Mouse (Mus musculus) stomach, embryonic 16.5 days (tissue): ENCODE data around the gene Golgb1. TPM values are rescaled to one million over a fixed set of nuclear protein-coding genes. Genes with fewer than 3 reads are reported as not detected.

Source experiments
- ATAC-seq: fragments of 200-750 bp; cut with Nextera tagmentation; 2 replicates; pipeline ENCODE4 v1.8.0; 2017; ENCODE audit warnings: moderate number of reproducible peaks, moderate TSS enrichment; ENCODE audit not compliant: insufficient read depth, low FRiP score
- H3K27ac ChIP-seq: fragments of 300-500 bp; sonication (generic); 2 replicates; pipeline ENCODE4 v1.5.1; 2014; ENCODE audit warnings: low read length
- H3K27me3 ChIP-seq: fragments of 300-500 bp; sonication (generic); 2 replicates; pipeline ENCODE4 v1.6.1; 2014; ENCODE audit warnings: low read length, control low read depth, mixed read lengths; ENCODE audit not compliant: control insufficient read depth, insufficient read depth
- H3K36me3 ChIP-seq: fragments of 300-500 bp; sonication (generic); 2 replicates; pipeline ENCODE4 v1.6.1; 2014; ENCODE audit warnings: low read length; ENCODE audit not compliant: control insufficient read depth, insufficient read depth
- H3K4me1 ChIP-seq: fragments of 300-500 bp; sonication (generic); 2 replicates; pipeline ENCODE4 v1.6.1; 2014; ENCODE audit warnings: low read length, control low read depth, mixed read lengths; ENCODE audit not compliant: control insufficient read depth, insufficient read depth
- H3K4me2 ChIP-seq: fragments of 300-500 bp; sonication (generic); 2 replicates; pipeline ENCODE4 v1.6.1; 2014; ENCODE audit warnings: low read depth, low read length, mixed read lengths
- H3K4me3 ChIP-seq: fragments of 300-500 bp; sonication (generic); replicated peaks from 2 replicates; pipeline ENCODE4 v1.5.1; 2014; ENCODE audit warnings: mild to moderate bottlenecking, low read length
- H3K9ac ChIP-seq: fragments of 300-500 bp; sonication (generic); 2 replicates; pipeline ENCODE4 v1.6.1; 2014; ENCODE audit warnings: low read length
- H3K9me3 ChIP-seq: fragments of 300-500 bp; sonication (generic); replicated peaks from 2 replicates; pipeline ENCODE4 v1.6.1; 2016; ENCODE audit warnings: low read length, control low read depth; ENCODE audit not compliant: control insufficient read depth
- WGBS: fragments of 180-500 bp; shearing (Covaris S2); extraction: QIAGEN DNeasy Blood & Tissue Kit; methylation state at CpG from one replicate; pipeline ENCODE4 v1.1.7; 2014; 5-methylcytosine and 5-hydroxymethylcytosine counted together
- polyA plus RNA-seq: library from polyadenylated mRNA; unstranded; fragments of >200 nt; fragmentation: Nextera tagmentation; extraction: Ambion mirVana; gene quantifications from 2 replicates; pipeline ENCODE4 v1.2.1, GENCODE M21; 2015

Golgb1 gene
- polyA plus RNA-seq, 1 experiment from 2014 or later, result 97.0 TPM

GRCm38 (mm10) chr16:36896712-36897111, 21.8 kb downstream of the Golgb1 start:
- Histone ChIP-seq H3K4me3 (no peak overlapping the region), H3K4me1 (no peaks in the 10 kb centered on the region), H3K9ac (no peak overlapping the region), H3K27ac (no peak overlapping the region), H3K9me3 (no peaks in the 10 kb centered on the region), H3K27me3 (no peaks in the 10 kb centered on the region), H3K4me2 (no peak overlapping the region), H3K36me3 (peaks cover 18% of the 10 kb centered on the region)
- 88% methylated on average over 6 of the region's 6 CpGs for WGBS
- no peak for ATAC-seq

GRCm38 (mm10) chr16:36903156-36903555, 28.2 kb downstream of the Golgb1 start:
- Histone ChIP-seq H3K9me3 (no peaks in the 10 kb centered on the region), H3K27me3 (no peaks in the 10 kb centered on the region), H3K27ac (no peak overlapping the region), H3K4me1 (no peaks in the 10 kb centered on the region), H3K9ac (no peak overlapping the region), H3K4me3 (no peak overlapping the region), H3K4me2 (no peak overlapping the region), H3K36me3 (peaks cover 21% of the 10 kb centered on the region; the same call in 1 of the 2 replicates)
- WGBS, result 84% methylated on average over 5 of the region's 5 CpGs
- no peak for ATAC-seq

- no peaks in the 10 kb centered on the region for H3K4me1 ChIP-seq
- peaks cover 18% of the 10 kb centered on the region; the same call in 1 of the 2 replicates for H3K36me3 ChIP-seq
- no peak for ATAC-seq
- no peak overlapping the region for H3K4me3 ChIP-seq
- 84% methylated on average over 10 of the region's 10 CpGs for WGBS
- H3K9ac ChIP-seq, result no peak overlapping the region
- no peak overlapping the region for H3K27ac ChIP-seq
- H3K4me2 ChIP-seq, result no peak overlapping the region
- H3K27me3 ChIP-seq, result no peaks in the 10 kb centered on the region
- H3K9me3 ChIP-seq, result no peaks in the 10 kb centered on the region
Measured at GRCm38 (mm10) chr16:36911909-36912308, 37.0 kb downstream of the Golgb1 start.

- Histone ChIP-seq H3K4me3 (no peak overlapping the region), H3K27ac (no peak overlapping the region), H3K9me3 (no peaks in the 10 kb centered on the region), H3K27me3 (no peaks in the 10 kb centered on the region), H3K4me2 (no peak overlapping the region), H3K4me1 (no peaks in the 10 kb centered on the region), H3K36me3 (peaks cover 18% of the 10 kb centered on the region; the same call in 1 of the 2 replicates), H3K9ac (no peak overlapping the region)
- ATAC-seq, result no peak
- WGBS, result 66% methylated on average over 13 of the region's 13 CpGs
Measured at GRCm38 (mm10) chr16:36912311-36912710, 37.4 kb downstream of the Golgb1 start.

GRCm38 (mm10) chr16:36914195-36914594, 39.3 kb downstream of the Golgb1 start:
- Histone ChIP-seq H3K4me2 (no peak overlapping the region), H3K9me3 (no peaks in the 10 kb centered on the region), H3K4me1 (no peaks in the 10 kb centered on the region), H3K27me3 (no peaks in the 10 kb centered on the region), H3K36me3 (peaks cover 9% of the 10 kb centered on the region; the same call in 1 of the 2 replicates), H3K27ac (no peak overlapping the region), H3K4me3 (no peak overlapping the region), H3K9ac (no peak overlapping the region)
- peak; percentile 56 for ATAC-seq
- WGBS, result 60% methylated on average over 5 of the region's 5 CpGs

DNA sequence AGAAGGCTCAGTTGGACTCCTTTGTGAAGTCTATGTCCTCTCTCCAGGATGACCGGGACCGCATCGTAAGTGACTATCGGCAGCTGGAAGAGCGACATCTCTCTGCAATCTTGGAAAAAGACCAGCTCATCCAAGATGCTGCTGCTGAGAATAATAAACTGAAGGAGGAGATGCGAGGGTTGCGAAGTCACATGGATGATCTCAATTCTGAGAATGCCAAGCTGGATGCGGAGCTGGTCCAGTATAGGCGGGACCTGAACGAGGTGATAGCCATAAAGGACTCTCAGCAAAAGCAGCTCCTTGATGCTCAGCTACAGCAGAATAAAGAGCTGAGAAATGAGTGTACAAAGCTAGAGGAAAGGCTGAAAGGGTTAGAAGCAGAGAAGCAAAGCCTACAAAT, 43.6 kb downstream of the Golgb1 start:
- H3K9ac ChIP-seq, result no peak overlapping the region
- H3K4me3 ChIP-seq, result no peak overlapping the region
- H3K27ac ChIP-seq, result no peak overlapping the region
- H3K4me2 ChIP-seq, result no peak overlapping the region
- H3K9me3 ChIP-seq, result no peaks in the 10 kb centered on the region
- WGBS, result 95% methylated on average over 10 of the region's 10 CpGs
- ATAC-seq, result no peak
- H3K27me3 ChIP-seq, result no peaks in the 10 kb centered on the region
- H3K4me1 ChIP-seq, result no peaks in the 10 kb centered on the region
- H3K36me3 ChIP-seq, result peaks cover 3% of the 10 kb centered on the region; the same call in 1 of the 2 replicates

DNA sequence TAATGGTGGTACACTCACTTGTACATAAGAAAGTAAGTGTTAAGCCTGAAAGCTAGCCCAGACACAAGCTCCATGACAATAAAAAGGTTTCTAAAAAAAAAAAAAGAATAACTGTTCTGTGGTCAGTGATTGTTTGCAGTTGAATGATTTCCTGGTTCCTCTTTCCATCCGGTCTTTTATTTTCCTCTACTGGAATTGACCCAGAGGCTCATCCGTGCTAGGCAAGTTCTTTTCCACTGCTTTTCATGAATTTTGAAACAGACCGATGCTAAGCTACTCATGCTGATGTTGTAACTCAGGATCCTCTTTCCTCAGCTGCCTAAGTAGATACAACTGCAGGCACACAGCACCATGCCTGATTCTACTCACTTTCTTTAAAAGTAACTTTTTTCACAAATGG, 45.5 kb downstream of the Golgb1 start:
- Histone ChIP-seq H3K27ac (no peak overlapping the region), H3K9ac (no peak overlapping the region), H3K36me3 (no peaks in the 10 kb centered on the region), H3K4me1 (no peaks in the 10 kb centered on the region), H3K27me3 (no peaks in the 10 kb centered on the region), H3K9me3 (no peaks in the 10 kb centered on the region), H3K4me2 (no peak overlapping the region), H3K4me3 (no peak overlapping the region)
- no peak for ATAC-seq
- WGBS, result 83% methylated on average over 3 of the region's 3 CpGs

DNA sequence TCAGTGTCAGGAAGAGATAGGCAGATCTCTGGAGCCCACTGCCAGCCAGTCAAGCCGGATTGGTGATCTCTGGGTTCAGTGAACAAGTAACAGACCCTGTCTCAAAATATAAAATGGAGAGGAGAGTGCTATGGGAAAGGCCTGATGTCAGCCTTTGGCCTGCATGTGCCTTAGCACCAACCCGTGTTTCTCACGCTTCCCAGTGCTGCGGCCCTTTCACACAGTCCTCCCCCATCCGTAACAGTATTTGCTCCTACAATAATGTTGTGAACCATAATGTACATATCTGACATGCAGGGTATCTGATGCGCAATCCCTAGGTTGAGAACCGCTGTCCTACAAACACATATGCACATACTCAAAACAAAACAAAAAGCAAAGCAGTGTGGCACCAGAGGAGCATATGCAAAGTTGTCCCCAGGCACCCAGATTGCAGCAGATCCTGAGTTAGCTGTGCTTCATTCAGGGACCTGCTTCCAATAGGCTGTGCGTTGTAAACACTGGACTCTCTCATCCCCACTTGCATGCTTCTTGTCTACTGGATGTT, 46.2 kb downstream of the Golgb1 start:
- WGBS, result 90% methylated on average over 8 of the region's 8 CpGs
- Histone ChIP-seq H3K27me3 (no peaks in the 10 kb centered on the region), H3K9ac (no peak overlapping the region), H3K27ac (no peak overlapping the region), H3K4me2 (no peak overlapping the region), H3K9me3 (no peaks in the 10 kb centered on the region), H3K4me3 (no peak overlapping the region), H3K4me1 (no peaks in the 10 kb centered on the region), H3K36me3 (no peaks in the 10 kb centered on the region)
- no peak for ATAC-seq

DNA sequence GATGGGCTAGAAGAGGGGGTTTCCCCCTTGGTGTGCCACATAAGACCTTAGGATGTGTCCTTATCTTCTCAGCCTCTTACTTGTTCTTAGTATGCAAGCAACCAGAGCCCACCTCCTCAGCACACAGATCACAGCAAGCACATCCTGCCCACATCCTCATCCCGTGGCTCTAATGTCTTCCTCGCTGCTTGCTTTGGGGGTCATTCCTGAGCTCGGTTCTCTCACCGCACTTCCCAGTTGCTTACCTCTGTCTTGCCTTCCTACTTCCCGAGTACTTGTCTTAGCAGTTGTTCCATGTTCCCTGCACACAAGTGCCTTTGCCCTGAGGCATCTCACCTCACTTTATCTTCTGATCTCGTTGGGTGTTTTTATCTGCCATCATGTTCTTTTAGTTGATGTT, 47.0 kb downstream of the Golgb1 start:
- whole genome bisulfite sequencing, result 86% methylated on average over 6 of the region's 6 CpGs
- H3K4me2 ChIP-seq, result no peak overlapping the region
- ATAC-seq, result no peak
- no peaks in the 10 kb centered on the region for H3K27me3 ChIP-seq
- H3K27ac ChIP-seq, result no peak overlapping the region
- H3K4me3 ChIP-seq, result no peak overlapping the region
- H3K36me3 ChIP-seq, result no peaks in the 10 kb centered on the region
- H3K9ac ChIP-seq, result no peak overlapping the region
- H3K4me1 ChIP-seq, result no peaks in the 10 kb centered on the region
- H3K9me3 ChIP-seq, result no peaks in the 10 kb centered on the region
